Mouse (Mus musculus) left cerebral cortex, postnatal 25 days (tissue): ENCODE measurements at regions not wholly inside any gene's neighbourhood (a gene's known extent, or its start where the extent isn't known, plus 50 kb on each side); places are given as distances from the start of the nearest gene placed in this dataset.

Experiments
- DNase-seq, 2 experiments: peaks; one replicate each; pipeline ENCODE4 v3.0.0; 2022; ENCODE audit warnings: low spot score in 2 of 2, mixed read lengths in 1 of 2
- intact Hi-C: fragments of 180-260 bp; cut with DNase I; formaldehyde crosslinking; loops from one replicate; pipeline ENCODE4 v1.15.1; 2025

- intact Hi-C loops = loop anchor here (1.0 to 5.0 kb wide), 6 partner anchors 26 to 142 kb away; no protein-coding TSS in a partner anchor
- peak in 1 of 2 experiments; percentile 51 for DNase-seq
These were observed 72.6 kb upstream of the Map4k3 start for GRCm38 (mm10) chr17:80800877-80801276.

DNA sequence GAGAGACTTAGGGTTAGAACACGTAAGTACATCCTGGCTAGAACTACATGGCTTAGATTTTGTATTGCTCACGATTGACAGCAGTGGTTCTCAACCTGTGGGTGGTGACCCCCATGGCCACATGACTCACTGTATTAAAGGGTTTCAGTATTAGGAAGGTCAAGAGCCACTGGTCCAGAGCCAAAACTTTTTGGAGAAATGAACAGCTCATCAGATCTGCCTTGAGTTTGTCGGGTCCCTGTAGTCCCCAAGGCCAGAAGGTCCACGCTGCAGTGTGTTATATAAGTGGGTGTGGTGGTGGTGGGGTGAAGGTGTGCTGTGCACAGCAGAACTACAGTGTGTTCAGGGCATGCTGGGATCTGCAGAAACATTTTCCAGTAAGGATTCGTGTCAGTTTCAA, 72.2 kb upstream of the Map4k3 start:
- DNase-seq = no peak
- intact Hi-C loops = loop anchor here (2.0 to 5.0 kb wide), 3 partner anchors 26 to 142 kb away; no protein-coding TSS in a partner anchor

- DNase-seq = no peak
- intact Hi-C loops = no loop called here
These were observed 70.8 kb upstream of the Map4k3 start for GRCm38 (mm10) chr17:80799061-80799460.

GRCm38 (mm10) chr17:80798281-80798980, 70.1 kb upstream of the Map4k3 start:
- intact Hi-C loops = no loop called here
- DNase-seq = peak in 1 of 2 experiments; percentile 57

DNA sequence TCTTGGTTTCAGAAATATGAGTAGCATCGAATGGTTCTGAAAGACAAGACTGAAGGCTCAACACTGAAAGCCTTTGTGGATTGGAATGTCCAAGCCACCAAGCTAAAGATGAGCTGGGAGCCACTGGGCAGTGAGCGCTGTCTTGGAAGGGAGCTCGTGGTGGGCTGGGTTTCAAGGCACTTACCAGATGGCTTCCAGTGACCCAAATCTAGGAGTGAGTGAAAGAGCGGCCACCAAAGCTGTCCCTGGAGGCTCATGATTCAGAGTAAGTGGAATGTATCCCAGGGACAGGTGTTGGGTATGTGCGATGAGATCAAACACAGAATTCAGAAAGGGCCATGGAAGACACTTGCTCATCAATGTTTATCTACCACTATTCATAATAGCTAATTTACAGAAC, 68.5 kb upstream of the Map4k3 start:
- DNase-seq = no peak
- intact Hi-C loops = no loop called here

DNA sequence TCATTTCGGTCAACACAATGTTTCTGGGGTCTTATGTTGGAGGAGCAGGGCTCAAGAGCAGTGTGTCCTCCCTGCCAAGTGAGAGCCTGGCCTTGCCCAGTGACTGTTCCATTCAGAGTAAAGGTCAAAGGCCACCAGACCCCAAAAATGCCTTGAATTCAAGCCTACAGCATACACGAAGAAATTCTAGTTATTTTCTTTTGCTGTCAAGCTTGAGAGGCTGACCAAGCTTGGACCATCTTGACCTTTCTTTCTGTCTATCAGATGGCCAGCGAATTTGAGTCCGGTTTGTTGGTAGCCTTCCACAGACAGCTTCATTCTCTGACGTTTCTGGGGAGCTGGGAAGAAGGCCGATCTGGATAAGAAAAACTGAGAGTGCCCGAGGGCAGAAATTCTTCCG, 68.1 kb upstream of the Map4k3 start:
- DNase-seq = no peak

GRCm38 (mm10) chr17:80795453-80796105, 67.3 kb upstream of the Map4k3 start:
- DNase-seq = no peak
- intact Hi-C loops = no loop called here

More for the DNA sequence above, 68.1 kb upstream of the Map4k3 start:
- intact Hi-C loops = no loop called here

DNA sequence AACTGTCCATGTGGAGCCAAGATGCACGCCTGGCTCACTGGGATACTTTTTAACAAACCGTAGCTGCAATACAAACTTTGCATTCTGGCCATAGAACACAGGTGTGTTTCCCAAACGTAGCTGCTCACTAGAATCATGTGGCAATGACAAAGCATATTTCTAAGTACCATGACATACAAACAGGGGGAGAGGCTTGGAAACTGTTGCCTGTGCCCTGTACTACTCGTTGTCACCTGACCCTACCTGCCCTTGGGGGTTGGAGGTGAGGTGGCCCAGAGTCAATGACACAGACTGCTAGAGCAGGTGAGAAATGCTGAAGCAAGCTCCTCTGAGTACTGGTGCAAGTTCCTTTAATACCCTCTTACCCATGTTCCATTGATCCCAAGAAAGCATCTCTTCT, 64.3 kb upstream of the Map4k3 start:
- DNase-seq = no peak
- intact Hi-C loops = no loop called here

- intact Hi-C loops = no loop called here
- no peak for DNase-seq
These were observed 61.4 kb upstream of the Map4k3 start for GRCm38 (mm10) chr17:80789706-80790105.

- intact Hi-C loops = no loop called here
- DNase-seq = no peak
These were observed 60.7 kb upstream of the Map4k3 start for GRCm38 (mm10) chr17:80789000-80789399.

GRCm38 (mm10) chr17:80786858-80787257, 58.6 kb upstream of the Map4k3 start:
- no peak for DNase-seq
- intact Hi-C loops = no loop called here

- no peak for DNase-seq
- intact Hi-C loops = no loop called here
These were observed 58.0 kb upstream of the Map4k3 start for GRCm38 (mm10) chr17:80786061-80786851.

DNA sequence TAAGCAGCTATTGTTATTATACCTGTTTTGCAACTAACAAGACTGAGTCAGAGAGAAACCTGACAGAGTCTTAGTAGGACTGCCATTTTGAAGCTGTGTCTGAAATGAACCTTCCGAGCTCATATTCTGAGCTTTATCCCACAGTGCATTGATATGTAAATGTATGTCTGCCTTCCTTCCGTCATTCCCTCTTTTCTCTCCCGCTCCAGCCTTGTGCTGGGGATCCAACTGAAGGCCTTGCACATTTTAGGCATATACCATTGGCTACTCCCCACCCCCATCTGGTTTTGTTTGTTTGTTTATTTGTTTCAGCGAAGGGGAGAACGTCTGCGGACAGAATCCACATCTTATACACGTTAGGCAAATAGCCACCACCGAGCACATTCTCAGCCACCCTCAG, 57.2 kb upstream of the Map4k3 start:
- no peak for DNase-seq
- intact Hi-C loops = no loop called here

DNA sequence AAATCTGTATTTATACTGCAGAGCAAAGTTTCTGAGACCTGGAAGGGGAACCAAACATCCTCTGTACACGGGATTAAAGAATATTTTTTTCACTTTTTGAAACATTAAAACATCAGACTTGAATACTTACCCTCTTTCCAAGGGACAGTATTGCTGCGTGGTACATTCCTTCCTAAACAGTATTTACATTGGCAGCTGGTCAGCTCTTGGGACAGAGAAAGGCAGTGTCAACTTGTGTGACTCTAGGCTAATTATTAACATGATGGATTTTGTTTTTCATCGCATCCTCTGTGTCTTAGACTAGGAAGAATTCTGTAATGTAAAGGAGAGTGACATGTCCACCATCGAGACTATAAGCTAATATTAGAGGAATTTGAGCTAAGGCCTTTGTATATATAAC, 56.8 kb upstream of the Map4k3 start:
- DNase-seq = no peak
- intact Hi-C loops = no loop called here

- no peak for DNase-seq
- intact Hi-C loops = no loop called here
These were observed 53.9 kb upstream of the Map4k3 start for GRCm38 (mm10) chr17:80782233-80782632.

GRCm38 (mm10) chr17:80781621-80782020, 53.3 kb upstream of the Map4k3 start:
- no peak for DNase-seq
- intact Hi-C loops = no loop called here

DNA sequence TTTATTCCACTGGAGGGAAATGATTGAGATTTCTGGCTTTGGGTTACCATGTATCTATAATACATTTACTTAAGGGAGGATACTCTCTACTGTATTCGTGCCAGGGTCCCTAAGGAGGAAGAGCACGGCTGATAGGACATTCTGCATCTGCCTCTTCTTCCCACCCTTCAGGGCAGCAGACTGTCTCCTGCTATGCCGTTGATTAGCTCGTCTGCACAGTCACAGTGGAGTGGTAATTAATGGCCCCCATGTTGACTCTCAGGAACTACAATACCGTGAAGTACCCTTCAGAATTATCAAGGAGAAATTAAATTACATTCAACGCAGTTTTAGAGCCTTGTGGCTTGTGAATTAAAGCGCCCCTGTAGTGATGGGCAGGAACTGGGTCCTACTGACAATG, 52.0 kb upstream of the Map4k3 start:
- no peak for DNase-seq
- intact Hi-C loops = no loop called here

- DNase-seq = peak in 1 of 2 experiments; percentile 73
- intact Hi-C loops = no loop called here
These were observed 51.5 kb upstream of the Map4k3 start for GRCm38 (mm10) chr17:80779782-80780181.
